Mouse (Mus musculus) lung, postnatal 0 days (tissue): ENCODE measurements at regions not wholly inside any gene's neighbourhood (a gene's known extent, or its start where the extent isn't known, plus 50 kb on each side); places are given as distances from the start of the nearest gene placed in this dataset.

Source experiments
- CTCF ChIP-seq: IDR thresholded peaks from 2 replicates; pipeline ENCODE4 v1.5.1; 2016; ENCODE audit warnings: antibody characterized with exemption, mild to moderate bottlenecking
- EP300 ChIP-seq: IDR thresholded peaks from 2 replicates; pipeline ENCODE4 v1.6.1; 2016; ENCODE audit warnings: antibody characterized with exemption, mild to moderate bottlenecking, control low read depth

DNA sequence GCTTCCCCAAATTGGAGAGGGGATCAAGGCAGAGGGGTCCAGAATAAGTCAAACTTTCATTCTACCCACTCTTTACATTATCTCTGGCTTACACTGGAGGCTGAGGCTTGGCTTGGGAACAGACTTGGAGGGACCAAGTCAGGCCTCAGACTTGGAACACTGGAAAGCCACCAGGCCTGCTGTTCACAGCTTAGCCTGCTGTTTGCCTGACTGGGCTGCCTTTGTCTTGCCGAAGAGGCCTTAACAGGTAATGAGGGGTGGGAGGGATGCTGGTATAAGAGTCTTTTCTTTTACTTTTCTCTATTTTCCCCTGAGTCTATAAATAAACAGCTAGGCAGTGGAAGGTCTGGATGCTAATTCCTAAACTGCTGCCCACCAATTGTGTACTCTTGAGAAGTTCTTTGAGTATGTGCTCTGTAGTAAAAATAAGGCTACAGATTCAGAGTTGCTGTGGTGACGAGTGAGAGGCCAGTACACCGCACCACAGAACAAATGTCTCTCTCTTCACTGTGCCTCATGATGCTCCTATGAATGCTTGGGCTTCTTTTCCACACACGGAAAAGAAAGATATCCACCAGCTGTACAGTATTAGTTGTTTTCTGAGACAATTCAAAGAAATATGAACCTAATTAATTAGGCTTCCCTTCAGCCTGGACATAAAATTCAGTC is 154.6 kb upstream of the Ube2e1 start:
- TF ChIP-seq EP300: no peak
- no peak for TF ChIP-seq CTCF
